Mouse (Mus musculus) kidney, postnatal 0 days (tissue): Measurements from ENCODE around the gene Brca1. TPM values are rescaled to one million over a fixed set of nuclear protein-coding genes. Genes with fewer than 3 reads are reported as not detected.

Experiments
- ATAC-seq: fragments of 200-750 bp; cut with Nextera tagmentation; replicated peaks from 2 replicates; pipeline ENCODE4 v1.8.0; 2017; ENCODE audit warnings: low read depth, moderate number of reproducible peaks, moderate TSS enrichment, moderate library complexity; ENCODE audit not compliant: low FRiP score
- DNase-seq: peaks from one replicate; pipeline ENCODE4 v3.0.0-alpha.2; 2016; ENCODE audit warnings: low spot score
- H3K27ac ChIP-seq: fragments of 300-500 bp; sonication (generic); 2 replicates; pipeline ENCODE4 v1.5.1; 2014; ENCODE audit warnings: mild to moderate bottlenecking
- H3K27me3 ChIP-seq: fragments of 300-500 bp; sonication (generic); 2 replicates; pipeline ENCODE4 v1.6.1; 2014; ENCODE audit warnings: low read length, mixed read lengths; ENCODE audit not compliant: insufficient read depth
- H3K36me3 ChIP-seq: fragments of 300-500 bp; sonication (generic); 2 replicates; pipeline ENCODE4 v1.6.1; 2014; ENCODE audit warnings: low read length, mixed read lengths; ENCODE audit not compliant: insufficient read depth
- H3K4me1 ChIP-seq: fragments of 300-500 bp; sonication (generic); replicated peaks from 2 replicates; pipeline ENCODE4 v1.6.1; 2014; ENCODE audit warnings: antibody characterized with exemption, low read length, mixed read lengths; ENCODE audit not compliant: insufficient read depth
- H3K4me2 ChIP-seq: fragments of 300-500 bp; sonication (generic); 2 replicates; pipeline ENCODE4 v1.6.1; 2014; ENCODE audit warnings: mild to moderate bottlenecking, low read length, moderate library complexity, mixed read lengths
- H3K4me3 ChIP-seq: fragments of 300-500 bp; sonication (generic); replicated peaks from 2 replicates; pipeline ENCODE4 v1.5.1; 2014; ENCODE audit warnings: low read depth, low read length
- H3K9ac ChIP-seq: fragments of 300-500 bp; sonication (generic); 2 replicates; pipeline ENCODE4 v1.6.1; 2014; ENCODE audit warnings: low read depth, low read length
- H3K9me3 ChIP-seq: fragments of 300-500 bp; sonication (generic); replicated peaks from 2 replicates; pipeline ENCODE4 v1.6.1; 2016; ENCODE audit warnings: low read length, inconsistent platforms, mixed read lengths
- CTCF ChIP-seq: IDR thresholded peaks from 2 replicates; pipeline ENCODE4 v1.5.1; 2016; ENCODE audit warnings: antibody characterized with exemption, low read depth, mild to moderate bottlenecking, moderate library complexity
- WGBS: fragments of 180-500 bp; shearing (Covaris S2); extraction: QIAGEN DNeasy Blood & Tissue Kit; methylation state at CpG from one replicate; pipeline ENCODE4 v1.1.7; 2014; 5-methylcytosine and 5-hydroxymethylcytosine counted together
- polyA plus RNA-seq: library from polyadenylated mRNA; unstranded; fragments of >200 nt; fragmentation: Nextera tagmentation; extraction: Ambion mirVana; gene quantifications from 2 replicates; pipeline ENCODE4 v1.2.1, GENCODE M21; 2015

Gene Brca1
- polyA plus RNA-seq, 1 experiment from 2014 or later = 4.2 TPM

DNA sequence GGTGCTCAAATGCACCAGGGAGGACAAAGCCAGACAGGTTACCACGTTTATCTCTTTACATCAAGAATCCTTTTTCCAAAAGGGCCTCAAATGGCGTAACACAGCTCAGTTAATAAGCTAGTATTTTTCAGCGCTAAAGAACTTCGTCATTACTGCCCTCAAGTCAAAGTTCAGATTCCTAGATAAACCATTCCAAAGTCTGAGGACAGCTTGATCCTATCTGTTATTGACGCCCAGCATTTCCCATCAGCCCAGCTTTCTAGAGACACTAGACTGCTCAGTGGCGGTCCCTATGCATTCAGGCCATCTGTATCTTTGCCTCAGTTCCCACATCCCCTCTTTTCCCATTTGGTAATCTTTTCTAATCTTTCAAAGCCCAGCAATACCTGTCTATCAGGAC, 32.4 kb downstream of the Brca1 start:
- H3K27ac ChIP-seq = no peak overlapping the region
- H3K36me3 ChIP-seq = 0 out of 2 replicates have a peak, but pooled peaks cover 8% of the 10 kb centered on the region
- 89% methylated on average over 6 of the region's 6 CpGs for WGBS
- no peak overlapping the region for H3K4me2 ChIP-seq
- no peaks in the 10 kb centered on the region for H3K27me3 ChIP-seq
- no peak overlapping the region for H3K4me3 ChIP-seq
- no peaks in the 10 kb centered on the region for H3K4me1 ChIP-seq
- TF ChIP-seq CTCF = no peak
- H3K9ac ChIP-seq = no peak overlapping the region
- ATAC-seq (no peak), DNase-seq (no peak)
- H3K9me3 ChIP-seq = no peaks in the 10 kb centered on the region

DNA sequence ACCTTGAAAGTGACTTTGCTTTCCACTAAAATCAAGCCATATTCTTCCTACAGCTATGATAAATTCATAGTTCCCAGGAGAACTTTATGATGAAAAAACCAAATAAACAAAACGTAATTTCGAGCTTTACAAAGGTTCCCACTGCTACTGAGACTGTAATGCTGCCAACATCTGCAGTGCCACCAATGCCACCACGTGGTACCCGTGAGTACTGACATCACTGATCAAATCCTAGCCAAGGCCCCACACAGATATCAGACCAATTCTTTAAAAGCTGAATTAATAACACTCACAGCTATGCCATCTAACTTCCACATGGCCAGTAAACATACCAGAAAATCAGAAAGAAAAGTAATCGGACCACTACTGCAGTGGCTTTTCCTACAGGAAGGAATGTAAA, 32.8 kb downstream of the Brca1 start:
- Histone ChIP-seq H3K4me3 (no peak overlapping the region), H3K4me1 (no peaks in the 10 kb centered on the region), H3K27me3 (no peaks in the 10 kb centered on the region), H3K27ac (no peak overlapping the region), H3K9ac (no peak overlapping the region), H3K36me3 (0 out of 2 replicates have a peak, but pooled peaks cover 12% of the 10 kb centered on the region), H3K4me2 (no peak overlapping the region), H3K9me3 (no peaks in the 10 kb centered on the region)
- 82% methylated on average over 5 of the region's 5 CpGs for WGBS
- DNase-seq (no peak), ATAC-seq (no peak)
- TF ChIP-seq CTCF = 0 out of 2 replicates have a peak, but pooled peaks have one; percentile 34

DNA sequence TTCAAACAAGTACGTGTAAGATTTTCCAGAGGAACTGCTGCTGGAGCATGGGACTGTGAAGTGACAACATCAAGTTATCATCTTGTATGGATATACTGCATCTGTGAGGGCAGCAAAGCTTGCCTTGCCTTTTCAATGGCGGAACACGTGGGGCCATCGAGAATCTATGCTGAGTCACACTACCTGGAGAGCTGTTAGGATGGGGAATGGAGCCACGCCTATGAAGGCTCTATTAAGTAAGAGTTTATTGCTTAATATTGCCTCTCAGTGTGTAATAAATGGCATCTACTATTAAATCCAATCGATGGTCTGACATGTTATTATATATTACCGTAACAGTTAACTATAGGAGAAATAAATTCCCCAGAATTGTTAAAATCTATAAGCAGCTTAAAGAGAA, 44.7 kb downstream of the Brca1 start:
- Histone ChIP-seq H3K4me3 (no peak overlapping the region), H3K4me1 (no peaks in the 10 kb centered on the region), H3K36me3 (peaks cover 14% of the 10 kb centered on the region; the same call in 1 of the 2 replicates), H3K27ac (no peak overlapping the region), H3K27me3 (no peaks in the 10 kb centered on the region), H3K9ac (no peak overlapping the region), H3K9me3 (no peaks in the 10 kb centered on the region), H3K4me2 (no peak overlapping the region)
- 92% methylated on average over 7 of the region's 7 CpGs for WGBS
- DNase-seq = no peak
- TF ChIP-seq CTCF = no peak
- ATAC-seq = no peak

DNA sequence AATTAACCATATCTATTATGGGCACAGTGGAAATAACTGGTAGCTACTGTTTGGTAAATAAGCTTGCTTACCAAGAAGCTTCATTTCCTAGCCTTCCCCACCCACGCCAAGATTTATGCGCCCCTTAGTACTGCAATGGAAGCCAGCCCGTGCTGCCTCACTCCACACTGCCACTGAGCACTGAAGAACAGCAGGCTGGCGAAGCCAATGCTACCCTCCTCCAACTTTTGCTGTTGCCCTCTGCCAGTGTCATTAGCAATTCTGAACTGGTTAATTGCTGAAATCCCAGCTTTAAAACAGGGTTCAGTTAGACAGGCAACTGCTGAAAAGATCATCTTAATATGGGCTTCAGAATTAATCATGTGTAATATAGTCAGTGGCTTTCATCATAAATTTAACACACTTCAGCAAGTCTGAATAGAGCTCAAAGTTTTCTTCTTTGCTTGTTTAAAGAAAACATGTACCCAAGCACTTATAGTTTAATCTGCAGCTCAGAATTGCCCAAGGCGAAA, 45.4 kb downstream of the Brca1 start:
- H3K9ac ChIP-seq = no peak overlapping the region
- H3K4me3 ChIP-seq = no peak overlapping the region
- DNase-seq = no peak
- WGBS = 90% methylated on average over 5 of the region's 5 CpGs
- no peaks in the 10 kb centered on the region for H3K27me3 ChIP-seq
- no peak overlapping the region for H3K4me2 ChIP-seq
- H3K4me1 ChIP-seq = no peaks in the 10 kb centered on the region
- ATAC-seq = no peak
- H3K27ac ChIP-seq = no peak overlapping the region
- peaks cover 14% of the 10 kb centered on the region; the same call in 1 of the 2 replicates for H3K36me3 ChIP-seq
- TF ChIP-seq CTCF = no peak
- no peaks in the 10 kb centered on the region for H3K9me3 ChIP-seq

DNA sequence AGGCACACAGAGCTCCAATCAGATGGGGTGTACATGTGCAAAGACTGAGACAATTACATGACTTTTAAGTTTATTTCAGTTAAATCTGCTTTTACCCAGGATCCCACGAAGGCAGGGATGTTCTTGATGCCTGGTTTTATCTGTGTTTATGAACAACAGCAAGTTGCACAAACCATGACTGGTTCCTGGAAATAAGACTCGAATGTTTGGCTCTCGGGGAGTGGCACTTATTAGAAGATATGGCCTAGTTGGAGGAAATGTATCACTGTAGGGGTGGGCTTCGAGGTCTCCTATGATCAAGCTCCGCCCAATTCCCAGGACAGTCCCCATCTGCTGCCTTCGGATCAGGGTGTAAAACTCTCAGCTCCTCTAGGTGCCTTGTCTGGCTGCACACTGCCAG, 65.6 kb downstream of the Brca1 start:
- H3K4me2 ChIP-seq = no peak overlapping the region
- no peaks in the 10 kb centered on the region for H3K4me1 ChIP-seq
- DNase-seq (no peak), ATAC-seq (no peak)
- H3K9ac ChIP-seq = no peak overlapping the region
- H3K9me3 ChIP-seq = no peaks in the 10 kb centered on the region
- WGBS = 74% methylated on average over 6 of the region's 6 CpGs
- H3K27ac ChIP-seq = no peak overlapping the region
- H3K36me3 ChIP-seq = 0 out of 2 replicates have a peak, but pooled peaks cover 4% of the 10 kb centered on the region
- no peak overlapping the region for H3K4me3 ChIP-seq
- no peak for TF ChIP-seq CTCF
- no peaks in the 10 kb centered on the region for H3K27me3 ChIP-seq

DNA sequence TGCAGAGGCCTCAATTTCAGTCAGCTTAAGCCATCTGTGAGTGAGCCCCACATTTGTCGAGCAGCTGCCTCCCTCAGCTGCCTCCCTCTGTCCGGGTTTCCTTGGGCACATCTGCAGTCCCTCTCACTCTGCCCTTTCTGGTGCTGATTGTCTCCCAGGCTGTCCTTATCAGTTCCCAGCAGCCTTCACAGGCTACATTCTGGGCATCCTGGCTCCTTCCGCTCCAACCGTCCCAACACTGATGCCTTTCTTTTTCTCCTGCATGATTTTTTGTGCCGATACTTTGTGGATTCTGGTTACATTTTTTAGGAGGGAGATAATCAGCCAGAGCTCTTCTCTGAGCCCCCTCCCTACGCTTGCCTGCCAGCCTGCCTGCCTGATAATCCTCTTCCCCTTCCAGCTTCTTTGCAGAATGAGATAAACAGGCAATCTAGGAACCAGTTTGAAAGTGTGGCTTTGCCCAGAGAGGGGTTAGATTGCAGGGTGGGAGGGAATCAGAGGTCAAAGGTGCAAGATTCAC, 66.2 kb downstream of the Brca1 start:
- Histone ChIP-seq H3K27ac (no peak overlapping the region), H3K4me2 (no peak overlapping the region)

More for the DNA sequence above, 66.2 kb downstream of the Brca1 start:
- no peak overlapping the region for H3K4me3 ChIP-seq
- no peaks in the 10 kb centered on the region for H3K9me3 ChIP-seq
- 0 out of 2 replicates have a peak, but pooled peaks cover 4% of the 10 kb centered on the region for H3K36me3 ChIP-seq
- no peaks in the 10 kb centered on the region for H3K27me3 ChIP-seq
- 56% methylated on average over 6 of the region's 6 CpGs for WGBS
- no peak overlapping the region for H3K9ac ChIP-seq
- no peak for TF ChIP-seq CTCF
- ATAC-seq (no peak), DNase-seq (no peak)
- H3K4me1 ChIP-seq = no peaks in the 10 kb centered on the region
